Mouse (Mus musculus) heart, embryonic 16.5 days (tissue): Measurements from ENCODE around the gene Txndc12. TPM values are rescaled to one million over a fixed set of nuclear protein-coding genes. Genes with fewer than 3 reads are reported as not detected.

Experiments used
- ATAC-seq: fragments of 200-750 bp; cut with Nextera tagmentation; replicated peaks from 2 replicates; pipeline ENCODE4 v1.8.0; 2017; ENCODE audit warnings: moderate number of reproducible peaks; ENCODE audit not compliant: insufficient read depth, low FRiP score; ENCODE audit errors: extremely low read depth
- H3K27ac ChIP-seq: fragments of 300-500 bp; sonication (generic); 2 replicates; pipeline ENCODE4 v1.5.1; 2014; ENCODE audit warnings: mild to moderate bottlenecking, low read length, control low read depth, moderate library complexity
- H3K27me3 ChIP-seq: fragments of 300-500 bp; sonication (generic); 2 replicates; pipeline ENCODE4 v1.6.1; 2014; ENCODE audit warnings: low read length, mixed read lengths; ENCODE audit not compliant: control insufficient read depth, insufficient read depth
- H3K36me3 ChIP-seq: fragments of 300-500 bp; sonication (generic); 2 replicates; pipeline ENCODE4 v1.6.1; 2014; ENCODE audit not compliant: control insufficient read depth, insufficient read depth
- H3K4me1 ChIP-seq: fragments of 300-500 bp; sonication (generic); 2 replicates; pipeline ENCODE4 v1.6.1; 2014; ENCODE audit warnings: low read length, mixed read lengths; ENCODE audit not compliant: control insufficient read depth, insufficient read depth
- H3K4me2 ChIP-seq: fragments of 300-500 bp; sonication (generic); 2 replicates; pipeline ENCODE4 v1.6.1; 2014; ENCODE audit warnings: low read depth, mild to moderate bottlenecking, control low read depth, low read length
- H3K4me3 ChIP-seq: fragments of 300-500 bp; sonication (generic); 2 replicates; pipeline ENCODE4 v1.5.1; 2014; ENCODE audit warnings: mild to moderate bottlenecking, control low read depth, low read length
- H3K9ac ChIP-seq: fragments of 300-500 bp; sonication (generic); 2 replicates; pipeline ENCODE4 v1.6.1; 2014; ENCODE audit warnings: low read length, control low read depth
- H3K9me3 ChIP-seq: fragments of 300-500 bp; sonication (generic); replicated peaks from 2 replicates; pipeline ENCODE4 v1.6.1; 2016; ENCODE audit warnings: low read length; ENCODE audit not compliant: control insufficient read depth
- WGBS: fragments of 180-500 bp; shearing (Covaris S2); extraction: QIAGEN DNeasy Blood & Tissue Kit; methylation state at CpG from one replicate; pipeline ENCODE4 v1.1.7; 2014; 5-methylcytosine and 5-hydroxymethylcytosine counted together
- polyA plus RNA-seq: library from polyadenylated mRNA; unstranded; fragments of >200 nt; fragmentation: Nextera tagmentation; extraction: Ambion mirVana; gene quantifications from 2 replicates; pipeline ENCODE4 v1.2.1, GENCODE M21; 2015

The Txndc12 gene
- polyA plus RNA-seq, 1 experiment from 2014 or later = 113 TPM

DNA sequence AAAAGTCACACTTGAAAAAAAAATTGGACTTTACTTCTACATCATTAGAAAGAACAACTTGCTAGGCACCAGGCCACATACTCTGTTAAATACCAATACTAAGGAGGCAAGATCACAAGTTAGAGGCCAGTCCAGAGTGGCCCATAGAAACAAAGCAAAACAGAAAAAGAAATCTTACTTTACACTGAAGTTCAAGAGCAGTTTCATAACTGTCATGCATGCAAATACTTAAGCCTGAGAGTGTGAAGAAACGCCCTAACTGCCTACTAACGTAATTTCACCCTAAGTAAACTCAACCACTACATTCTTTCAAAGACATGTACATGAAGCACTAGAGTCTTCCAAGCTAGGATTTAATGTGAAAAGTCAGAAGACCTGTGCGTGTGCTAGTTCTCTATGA is 8.7 kb upstream of the Txndc12 start:
- no peak overlapping the region for H3K4me3 ChIP-seq
- H3K4me2 ChIP-seq = no peak overlapping the region
- 91% methylated on average over 3 of the region's 3 CpGs for WGBS
- no peak for ATAC-seq
- H3K36me3 ChIP-seq = peaks cover 28% of the 10 kb centered on the region
- H3K27ac ChIP-seq = no peak overlapping the region
- H3K27me3 ChIP-seq = no peaks in the 10 kb centered on the region
- H3K9me3 ChIP-seq = no peaks in the 10 kb centered on the region
- 0 out of 2 replicates have a peak, but pooled peaks cover 3% of the 10 kb centered on the region for H3K4me1 ChIP-seq
- H3K9ac ChIP-seq = no peak overlapping the region

DNA sequence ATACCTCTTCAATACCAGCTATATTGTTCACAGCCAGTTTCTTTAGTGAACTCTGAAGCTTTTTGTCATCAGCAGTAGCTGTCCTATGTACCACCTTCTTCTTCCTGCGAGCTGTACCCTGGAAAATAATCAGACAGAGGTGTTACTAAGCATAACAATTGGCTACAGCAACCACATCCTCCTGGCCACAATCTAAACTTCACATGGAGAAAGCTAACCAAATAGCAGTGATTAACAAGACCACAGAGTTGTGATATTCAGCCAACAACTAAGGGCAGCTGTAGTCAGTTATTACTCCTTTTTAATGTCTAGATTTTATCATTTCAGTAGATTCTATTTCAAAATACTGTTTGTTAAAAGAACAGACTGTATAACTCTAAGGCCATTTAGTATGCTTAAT is 8.3 kb upstream of the Txndc12 start:
- Histone ChIP-seq H3K9ac (no peak overlapping the region), H3K27me3 (no peaks in the 10 kb centered on the region), H3K36me3 (peaks cover 28% of the 10 kb centered on the region), H3K9me3 (no peaks in the 10 kb centered on the region), H3K4me2 (no peak overlapping the region), H3K27ac (no peak overlapping the region), H3K4me3 (no peak overlapping the region), H3K4me1 (peaks cover 6% of the 10 kb centered on the region; the same call in 1 of the 2 replicates)
- no peak for ATAC-seq
- WGBS = 71% methylated on average over 1 of the region's 1 CpGs

DNA sequence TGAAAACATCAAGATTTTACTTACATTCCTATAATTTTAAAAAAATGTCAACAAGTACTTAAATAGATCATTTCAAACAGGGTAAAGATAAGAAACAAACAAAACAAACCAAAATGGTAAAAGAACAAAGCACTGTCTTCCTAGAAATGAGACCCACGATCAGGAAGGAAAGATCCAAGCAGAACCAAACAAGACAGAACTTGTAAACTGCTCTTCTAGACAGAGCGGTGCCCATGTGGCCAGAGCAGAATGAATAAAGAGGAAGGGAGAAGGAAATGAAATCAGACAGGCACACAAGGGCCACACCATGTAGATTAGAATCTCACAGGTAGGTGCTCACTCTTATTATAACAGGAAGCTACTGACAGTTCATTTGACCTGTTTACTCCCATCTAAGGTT is 7.8 kb upstream of the Txndc12 start:
- Histone ChIP-seq H3K9ac (no peak overlapping the region), H3K27me3 (no peaks in the 10 kb centered on the region), H3K4me1 (peaks cover 8% of the 10 kb centered on the region), H3K9me3 (no peaks in the 10 kb centered on the region), H3K4me2 (no peak overlapping the region), H3K27ac (no peak overlapping the region), H3K36me3 (peaks cover 28% of the 10 kb centered on the region), H3K4me3 (no peak overlapping the region)
- no peak for ATAC-seq
- 82% methylated on average over 2 of the region's 2 CpGs for WGBS

DNA sequence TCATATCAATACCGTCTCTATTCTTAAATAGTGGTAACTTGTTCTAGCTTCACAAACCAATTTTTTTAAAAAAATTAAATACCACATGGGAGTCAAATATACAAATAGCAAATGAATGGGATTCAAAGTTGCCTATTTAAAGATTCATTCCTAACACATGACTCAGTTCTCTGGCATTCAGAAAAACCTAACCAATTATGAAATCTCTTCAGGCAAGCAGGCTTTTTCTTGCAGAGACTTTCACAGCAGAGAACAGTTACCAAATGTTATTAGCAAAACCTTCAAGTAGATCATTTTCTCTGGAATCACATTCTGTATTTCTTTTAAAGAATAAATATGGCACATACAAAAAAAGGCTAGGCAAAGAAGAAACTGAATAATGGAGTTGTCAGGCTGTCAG is 3.7 kb upstream of the Txndc12 start:
- peak overlapping the region; percentile 69 for H3K27ac ChIP-seq
- 81% methylated on average over 1 of the region's 1 CpGs for WGBS
- no peaks in the 10 kb centered on the region for H3K9me3 ChIP-seq
- peaks cover 11% of the 10 kb centered on the region for H3K36me3 ChIP-seq
- peak overlapping the region; percentile 42 for H3K4me2 ChIP-seq
- ATAC-seq = no peak
- H3K4me1 ChIP-seq = peaks cover 14% of the 10 kb centered on the region
- H3K9ac ChIP-seq = peak overlapping the region; percentile 43; the same call in 1 of the 2 replicates
- no peaks in the 10 kb centered on the region for H3K27me3 ChIP-seq
- H3K4me3 ChIP-seq = no peak overlapping the region

DNA sequence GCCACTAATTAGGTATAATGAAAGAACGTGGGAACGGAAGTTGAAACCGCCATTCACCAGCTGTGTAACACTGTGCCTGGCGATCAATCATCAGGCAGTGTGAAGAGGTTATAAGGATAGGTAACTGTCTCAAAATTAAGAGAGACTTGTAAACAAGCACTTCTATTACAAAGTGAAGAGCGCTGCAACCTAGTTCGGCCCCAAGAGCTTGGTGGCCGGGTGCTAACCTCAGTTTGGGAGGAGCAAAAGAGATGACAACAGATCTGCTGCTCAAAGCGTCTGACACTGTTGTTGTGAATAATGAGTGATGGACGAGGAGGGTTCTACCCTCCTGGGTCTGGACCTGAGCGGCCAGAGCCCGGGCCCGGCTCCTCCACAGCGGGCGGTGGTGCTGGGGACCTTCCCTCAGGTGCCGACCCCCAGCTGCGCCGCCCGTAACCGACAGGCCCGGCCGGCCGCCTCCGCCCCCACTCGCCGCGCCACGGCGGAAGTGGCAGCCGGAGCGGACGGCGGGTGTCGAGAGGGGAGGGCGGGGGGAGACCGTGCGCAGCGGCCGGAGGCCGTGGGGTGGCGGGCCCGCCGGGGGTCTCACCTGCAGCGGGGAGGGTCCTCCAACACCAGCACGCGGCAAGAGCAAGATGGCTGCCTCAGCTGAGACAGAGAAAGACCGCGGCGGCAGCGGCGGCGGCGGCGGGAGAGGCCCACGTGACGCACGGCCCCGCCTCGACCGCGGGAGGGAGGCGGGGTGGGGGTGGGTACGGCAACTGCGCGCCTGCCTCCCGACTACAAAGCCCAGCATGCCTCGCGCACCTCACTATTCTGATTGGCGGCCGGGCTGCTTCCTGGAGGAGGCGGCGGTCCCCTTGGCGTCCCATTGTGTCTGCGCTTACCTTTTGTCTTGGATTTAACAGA is 1.2 kb upstream of the Txndc12 start, which contains the start of gene Btf3l4:
Btf3l4 (minus strand) TSS at position 699 of the 912 bp plus-strand sequence.
- no peaks in the 10 kb centered on the region for H3K9me3 ChIP-seq
- H3K4me3 ChIP-seq = peak within 1 kb of the TSS; percentile 89
- peak within 1 kb of the TSS; percentile 98 for H3K9ac ChIP-seq
- 0% methylated on average over 54 of the region's 73 CpGs for WGBS
- 0 out of 2 replicates have a peak, but pooled peaks cover 3% of the 10 kb centered on the region for H3K36me3 ChIP-seq
- H3K27me3 ChIP-seq = no peaks in the 10 kb centered on the region
- ATAC-seq = peak; percentile 90
- H3K27ac ChIP-seq = peak within 1 kb of the TSS; percentile 100
- peaks cover 32% of the 10 kb centered on the region for H3K4me1 ChIP-seq
- peak within 1 kb of the TSS; percentile 81 for H3K4me2 ChIP-seq

DNA sequence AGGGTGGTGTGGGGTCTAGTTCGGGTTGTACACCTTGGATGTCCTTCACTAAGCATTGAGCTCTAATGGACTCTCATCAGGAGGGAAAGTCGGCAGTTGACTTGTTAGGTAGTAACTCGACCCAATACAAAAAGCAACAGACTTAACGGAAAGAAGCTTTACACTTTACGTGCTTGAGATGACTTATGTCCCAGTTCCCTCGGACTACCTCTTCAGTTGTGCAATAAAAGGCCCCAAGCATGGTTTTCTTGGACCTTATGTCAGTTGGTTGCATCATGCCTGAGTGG is 630 bp upstream of the Txndc12 start:
- no peak for ATAC-seq
- Histone ChIP-seq H3K4me2 (peak overlapping the region; percentile 81), H3K27me3 (no peaks in the 10 kb centered on the region), H3K9me3 (no peaks in the 10 kb centered on the region), H3K27ac (peak overlapping the region; percentile 100), H3K4me3 (peak overlapping the region; percentile 89), H3K4me1 (peaks cover 37% of the 10 kb centered on the region), H3K36me3 (0 out of 2 replicates have a peak, but pooled peaks cover 1% of the 10 kb centered on the region), H3K9ac (peak overlapping the region; percentile 89)
- under 1% methylated on average over 6 of the region's 6 CpGs for WGBS

DNA sequence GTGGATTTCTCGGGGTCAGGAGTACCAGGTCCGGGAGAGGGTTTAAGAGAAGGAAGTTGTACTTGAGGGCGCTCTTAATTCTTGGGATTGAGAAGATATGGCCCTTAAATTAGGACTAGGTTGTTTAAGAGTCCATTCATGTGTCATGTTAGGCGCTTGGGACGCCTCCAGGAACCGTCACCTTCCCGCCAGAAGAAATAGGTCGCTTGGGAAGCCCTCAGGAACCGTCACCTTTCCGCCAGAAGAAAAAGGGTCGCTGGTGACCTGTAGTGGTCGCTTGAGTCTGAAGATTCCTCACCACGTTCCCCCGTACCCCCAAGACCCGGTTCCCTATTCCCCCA is 540 bp downstream of the Txndc12 start:
- 2% methylated on average over 15 of the region's 15 CpGs for WGBS
- H3K9ac ChIP-seq = peak overlapping the region; percentile 89
- H3K4me2 ChIP-seq = peak overlapping the region; percentile 81
- ATAC-seq = no peak
- H3K36me3 ChIP-seq = no peaks in the 10 kb centered on the region
- H3K27ac ChIP-seq = peak overlapping the region; percentile 100
- peak overlapping the region; percentile 89 for H3K4me3 ChIP-seq
- H3K9me3 ChIP-seq = no peaks in the 10 kb centered on the region
- no peaks in the 10 kb centered on the region for H3K27me3 ChIP-seq
- peaks cover 41% of the 10 kb centered on the region for H3K4me1 ChIP-seq

DNA sequence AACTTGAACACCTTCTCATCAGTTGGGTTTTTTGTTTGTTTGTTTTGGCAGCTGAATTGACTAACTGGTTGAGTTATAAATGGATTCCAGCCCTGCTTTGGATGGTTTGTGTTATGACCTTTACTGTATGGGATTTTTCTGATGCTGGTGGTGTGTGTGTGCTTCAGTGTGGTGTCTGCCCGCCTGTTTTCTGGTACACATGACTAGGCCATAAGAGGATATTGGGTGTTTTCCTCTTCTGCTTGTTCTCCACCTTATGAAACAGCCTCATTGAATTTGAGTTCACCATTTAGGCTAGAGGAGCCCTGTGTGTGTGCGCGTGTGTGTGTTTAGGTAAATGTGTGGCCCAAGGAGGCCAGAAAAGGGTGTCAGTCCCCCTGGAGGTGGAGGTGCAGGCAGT is 1.1 kb downstream of the Txndc12 start:
- peak overlapping the region; percentile 89 for H3K9ac ChIP-seq
- WGBS = 39% methylated on average over 3 of the region's 3 CpGs
- peak overlapping the region; percentile 81 for H3K4me2 ChIP-seq
- ATAC-seq = no peak
- H3K27me3 ChIP-seq = no peaks in the 10 kb centered on the region
- H3K9me3 ChIP-seq = no peaks in the 10 kb centered on the region
- peaks cover 2% of the 10 kb centered on the region; the same call in 1 of the 2 replicates for H3K36me3 ChIP-seq
- peaks cover 38% of the 10 kb centered on the region for H3K4me1 ChIP-seq
- H3K4me3 ChIP-seq = peak overlapping the region; percentile 89
- H3K27ac ChIP-seq = peak overlapping the region; percentile 100

DNA sequence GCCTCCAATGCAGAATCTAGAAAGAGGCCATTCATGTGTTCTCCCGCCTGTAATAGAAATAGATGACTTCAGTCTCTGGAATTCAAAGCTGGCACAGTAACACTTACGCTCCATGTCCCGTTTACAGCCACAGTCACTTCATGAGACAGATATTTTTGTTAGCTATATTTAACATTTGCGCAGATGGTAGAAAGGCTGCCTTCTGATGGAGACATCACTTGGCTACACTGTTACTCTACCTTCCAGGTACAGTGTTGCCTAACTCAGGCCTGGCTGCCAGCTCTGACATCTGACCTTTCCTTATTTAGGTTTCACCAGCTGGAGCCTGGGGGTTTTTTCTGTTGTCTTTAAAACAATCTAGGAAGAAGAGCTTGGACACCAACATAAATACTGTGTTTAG is 3.6 kb downstream of the Txndc12 start:
- H3K9me3 ChIP-seq = no peaks in the 10 kb centered on the region
- peak overlapping the region; percentile 27; the same call in 1 of the 2 replicates for H3K9ac ChIP-seq
- no peaks in the 10 kb centered on the region for H3K27me3 ChIP-seq
- peaks cover 27% of the 10 kb centered on the region for H3K4me1 ChIP-seq
- ATAC-seq = no peak; the same call in 1 of the 2 replicates
- H3K4me2 ChIP-seq = peak overlapping the region; percentile 36
- no peak overlapping the region for H3K4me3 ChIP-seq
- H3K36me3 ChIP-seq = peaks cover 5% of the 10 kb centered on the region; the same call in 1 of the 2 replicates
- WGBS = 30% methylated on average over 4 of the region's 4 CpGs
- H3K27ac ChIP-seq = peak overlapping the region; percentile 82
